Mouse (Mus musculus) ES-Bruce4 (cell line): ENCODE results near the gene Relch.

Experiments
- CTCF ChIP-seq: IDR thresholded peaks from one replicate; pipeline ENCODE4 v1.8.1; 2011; ENCODE audit warnings: low read depth, low read length
- POLR2A ChIP-seq: IDR thresholded peaks from one replicate; pipeline ENCODE4 v1.8.1; 2011; ENCODE audit warnings: low read length; ENCODE audit not compliant: insufficient read depth

DNA sequence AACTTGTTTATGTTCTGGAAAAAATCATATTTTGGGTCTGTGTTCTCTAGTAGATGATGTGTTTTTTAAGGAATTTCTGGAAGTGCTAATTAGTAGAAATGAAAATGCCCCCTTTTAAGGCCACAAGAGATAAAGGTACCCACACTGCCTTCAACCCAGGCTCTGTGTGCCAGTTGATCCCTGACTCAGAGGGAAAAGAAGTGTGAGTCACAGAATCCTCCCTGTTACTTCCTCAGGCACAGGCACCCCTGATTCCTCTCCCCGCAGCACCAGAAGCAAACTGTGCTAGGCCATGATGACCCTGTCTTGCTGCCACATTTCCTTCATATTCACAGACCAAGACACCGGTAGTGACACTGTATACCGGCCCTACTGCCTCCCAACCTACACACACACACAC is 126.4 kb downstream of the Relch start:
- TF ChIP-seq CTCF (no peak), POLR2A (no peak)
